Mouse (Mus musculus) stomach, postnatal 0 days (tissue): Measurements from ENCODE around the gene Atp2a2.

Experiments used
- CTCF ChIP-seq: IDR thresholded peaks from 2 replicates; pipeline ENCODE4 v1.5.1; 2016; ENCODE audit warnings: antibody characterized with exemption, low read depth, mild to moderate bottlenecking, moderate library complexity
- EP300 ChIP-seq: optimal IDR thresholded peaks from 2 replicates; pipeline ENCODE3; 2016; ENCODE audit warnings: antibody characterized with exemption

GRCm38 (mm10) chr5:122459335-122459734 is 42.7 kb downstream of the Atp2a2 start:
- no peak for TF ChIP-seq CTCF
- TF ChIP-seq EP300: no peak
